Mouse (Mus musculus) CH12.LX (cell line): ENCODE data around the gene Lpin2.

Source experiments
- CHD2 ChIP-seq: IDR thresholded peaks from 2 replicates; pipeline ENCODE4 v1.6.1; 2011; ENCODE audit warnings: low read length, improper control_type of control experiment
- CTCF ChIP-seq, 2 experiments: IDR thresholded peaks in 1 of 2; conservative IDR thresholded peaks in 1 of 2; 2 replicates each; pipeline ENCODE4 v1.5.1; 2011 to 2012; ENCODE audit warnings: low read depth in 2 of 2, low read length in 2 of 2, improper control_type of control experiment in 1 of 2, inconsistent platforms in 1 of 2, mild to moderate bottlenecking in 1 of 2, moderate library complexity in 1 of 2
- EP300 ChIP-seq: IDR thresholded peaks from 2 replicates; pipeline ENCODE4 v1.6.1; 2011; ENCODE audit warnings: low read length, improper control_type of control experiment
- GABPA ChIP-seq: IDR thresholded peaks from 2 replicates; pipeline ENCODE4 v1.6.1; 2012; ENCODE audit warnings: low read depth, low read length, improper control_type of control experiment, inconsistent platforms; ENCODE audit not compliant: insufficient replicate concordance
- HCFC1 ChIP-seq: IDR thresholded peaks from 2 replicates; pipeline ENCODE4 v1.6.1; 2012; ENCODE audit warnings: low read depth, mild to moderate bottlenecking, inconsistent platforms, low read length, improper control_type of control experiment
- MYC ChIP-seq: IDR thresholded peaks from 2 replicates; pipeline ENCODE4 v1.6.1; 2011; ENCODE audit warnings: low read depth, mild to moderate bottlenecking, improper control_type of control experiment, low read length
- POLR2A ChIP-seq: IDR thresholded peaks from 2 replicates; pipeline ENCODE4 v1.6.1; 2011; ENCODE audit warnings: low read depth, mild to moderate bottlenecking, improper control_type of control experiment, low read length
- TCF12 ChIP-seq: IDR thresholded peaks from 2 replicates; pipeline ENCODE4 v1.6.1; 2014; ENCODE audit warnings: low read depth, mild to moderate bottlenecking, inconsistent platforms, low read length, improper control_type of control experiment
- ZC3H11A ChIP-seq: IDR thresholded peaks from 2 replicates; pipeline ENCODE4 v1.6.1; 2012; ENCODE audit warnings: low read depth, mild to moderate bottlenecking, inconsistent platforms, low read length, improper control_type of control experiment

DNA sequence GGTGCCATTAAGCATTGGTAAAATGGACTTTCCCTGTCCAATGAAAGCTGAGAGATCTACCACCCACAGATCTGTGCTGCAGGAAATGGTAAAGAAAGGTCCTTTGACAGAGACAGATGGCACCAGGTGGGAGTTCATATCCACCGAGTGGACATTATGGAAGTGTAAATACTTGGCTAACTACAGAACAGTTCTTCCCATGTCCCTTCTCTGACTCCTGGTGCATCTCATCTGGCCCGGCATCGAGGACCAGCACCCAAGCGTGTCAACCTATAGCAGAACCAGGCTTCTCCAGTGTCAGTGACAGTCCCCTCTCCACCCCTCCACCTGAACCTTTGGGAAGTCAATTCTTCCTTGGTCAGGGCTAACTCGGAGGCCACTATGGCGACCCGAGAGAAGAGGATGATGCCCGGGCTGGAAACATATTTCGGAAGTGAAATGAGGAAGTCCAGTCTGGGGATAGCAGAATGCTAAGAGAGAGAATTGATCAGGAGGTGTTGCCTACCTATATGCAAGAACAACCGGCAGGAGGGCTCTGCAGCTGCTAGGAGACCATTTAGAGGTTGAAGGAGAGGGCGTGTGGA is 49.4 kb upstream of the Lpin2 start:
- TF ChIP-seq TCF12 (no peak), HCFC1 (no peak), CTCF (conservative IDR thresholded peaks at IDR 0.05 in 1 of 2, IDR thresholded peaks at IDR 0.05 in 1 of 2; ENCODE audit: low read depth in 2 of 2, low read length in 2 of 2) (no peak), CHD2 (no peak), POLR2A (no peak), ZC3H11A (no peak), MYC (no peak), GABPA (no peak), EP300 (no peak)
